Mouse (Mus musculus): Measurements from ENCODE around the gene Pcna. TPM values are rescaled to one million over a fixed set of nuclear protein-coding genes. Genes with fewer than 3 reads are reported as not detected.
"Not testable (repeated sequence)": the region's sequence is repeated elsewhere in the genome, so short reads cannot be mapped to it uniquely, and the experiment has no call there.

Pcna gene
- 10 to 100 TPM; 48.3 to 49.3 TPM for total RNA-seq (2021)
- long read RNA-seq, transcript Pcna-201 (6 exons, 1,518 nt), result major isoform, 27 of 29 reads
- long read RNA-seq, partial matches to known transcripts, result 1 of 29 reads
- long read RNA-seq, other reads (novel, unspliced or antisense), result 1 of 29 reads

GRCm38 (mm10) chr2:132252542-132253528 is at the start of gene Pcna:
Gene Pcna, minus strand, starts transcription at chr2:132253314.
- peak; percentile 96 to 97 for DNase-seq (ENCODE audit: low spot score in 2 of 2)

DNA sequence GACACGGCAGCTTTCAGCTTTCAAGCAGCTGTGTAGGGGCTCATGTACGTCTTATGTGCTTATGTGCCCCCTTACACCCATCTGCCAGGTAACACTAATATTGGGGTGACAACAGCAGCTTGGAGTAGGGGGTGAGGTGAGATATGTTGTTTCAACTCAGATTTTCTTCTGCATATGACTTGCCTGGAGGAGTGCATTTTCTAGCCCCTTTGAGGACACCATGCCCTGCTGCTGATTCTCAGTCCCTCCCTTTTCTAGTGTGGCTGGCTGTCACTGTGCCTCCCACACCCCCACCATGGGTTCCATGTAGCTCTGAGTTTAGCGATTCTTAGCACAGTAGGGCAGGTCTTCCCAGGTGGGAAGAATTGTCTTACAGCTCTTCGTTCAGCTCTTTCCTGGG is 48.3 kb upstream of the Pcna start:
- DNase-seq (ENCODE audit: low spot score in 2 of 2), result no peak

GRCm38 (mm10) chr2:132298250-132298649 is 45.1 kb upstream of the Pcna start:
- DNase-seq (ENCODE audit: low spot score in 2 of 2), result no peak

DNA sequence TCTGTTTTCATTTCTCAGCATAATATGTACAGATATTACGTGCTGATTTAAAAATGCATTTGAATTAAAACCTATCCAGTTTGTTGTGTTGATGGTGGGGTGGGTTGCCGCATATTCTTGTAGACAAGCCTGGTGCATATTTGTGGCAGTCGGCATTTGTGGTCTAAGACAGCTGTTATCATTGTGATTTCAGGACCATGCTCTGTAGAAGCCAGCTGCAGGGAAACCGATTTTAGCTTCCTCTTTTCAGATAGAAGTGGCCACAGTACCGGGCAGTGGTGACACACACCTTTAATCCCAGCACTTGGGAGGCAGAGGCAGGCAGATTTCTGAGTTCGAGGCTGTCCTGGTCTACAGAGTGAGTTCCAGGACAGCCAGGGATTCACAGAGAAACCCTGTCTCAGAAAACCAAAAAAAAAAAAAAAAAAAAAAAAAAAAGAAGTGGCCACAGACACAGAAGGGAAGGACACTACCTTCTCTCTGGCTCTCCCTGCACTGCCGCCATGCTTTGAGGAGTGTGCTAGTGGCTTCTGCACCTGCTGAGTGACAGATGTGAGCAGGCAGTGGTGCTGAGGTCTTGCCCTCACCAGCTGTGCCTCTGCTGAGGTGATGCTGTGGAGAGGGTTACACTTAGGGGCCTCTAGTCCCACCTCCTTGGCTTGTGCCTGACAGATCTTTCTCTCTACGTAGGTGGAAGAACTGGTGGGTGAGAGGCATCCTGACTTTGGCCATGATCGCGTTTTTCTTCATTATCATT is 40.8 kb upstream of the Pcna start:
- DNase-seq (ENCODE audit: low spot score in 2 of 2), result no peak

DNA sequence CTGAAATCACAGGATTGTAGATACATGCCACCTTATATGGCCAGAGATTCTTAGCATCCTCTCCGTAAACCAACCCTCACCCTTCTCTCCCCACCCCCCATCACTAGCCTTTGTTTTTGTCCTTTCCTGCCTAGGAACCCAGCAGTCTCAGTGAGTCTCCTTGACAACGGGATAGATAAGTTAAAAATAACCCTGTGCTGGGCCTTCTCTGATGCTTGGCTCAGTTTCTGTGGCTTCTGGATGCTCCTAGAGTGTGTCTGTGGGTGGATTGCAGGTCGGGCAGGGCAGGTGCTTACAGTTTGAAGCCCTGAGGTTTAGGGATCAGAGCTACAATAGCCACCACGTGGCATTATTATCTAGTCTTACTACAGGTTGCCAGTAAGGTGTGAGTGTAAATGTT is 39.0 kb upstream of the Pcna start:
- peak; percentile 31 to 79 for DNase-seq (ENCODE audit: low spot score in 2 of 2)

DNA sequence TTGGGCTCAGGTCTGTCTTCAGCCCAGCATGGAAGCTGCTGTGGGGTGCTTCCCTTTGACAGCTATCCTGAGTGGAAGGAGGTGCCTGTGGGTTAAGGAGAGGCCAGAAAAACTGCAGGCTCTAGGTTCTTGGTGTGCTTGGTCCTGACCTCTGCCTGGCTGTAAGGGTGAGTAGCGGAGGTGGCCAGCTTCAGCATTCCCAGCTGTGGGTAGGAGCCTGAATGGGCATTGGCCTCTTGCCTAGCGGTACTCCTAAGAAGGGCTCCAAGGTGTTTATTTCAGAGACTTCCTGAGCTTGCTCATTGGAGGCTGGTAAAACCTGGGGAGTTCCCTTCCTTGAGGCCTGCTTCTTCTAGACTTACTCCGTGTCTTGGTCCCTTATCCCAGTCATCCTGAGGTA is 38.2 kb upstream of the Pcna start:
- no peak for DNase-seq (ENCODE audit: low spot score in 2 of 2)

DNA sequence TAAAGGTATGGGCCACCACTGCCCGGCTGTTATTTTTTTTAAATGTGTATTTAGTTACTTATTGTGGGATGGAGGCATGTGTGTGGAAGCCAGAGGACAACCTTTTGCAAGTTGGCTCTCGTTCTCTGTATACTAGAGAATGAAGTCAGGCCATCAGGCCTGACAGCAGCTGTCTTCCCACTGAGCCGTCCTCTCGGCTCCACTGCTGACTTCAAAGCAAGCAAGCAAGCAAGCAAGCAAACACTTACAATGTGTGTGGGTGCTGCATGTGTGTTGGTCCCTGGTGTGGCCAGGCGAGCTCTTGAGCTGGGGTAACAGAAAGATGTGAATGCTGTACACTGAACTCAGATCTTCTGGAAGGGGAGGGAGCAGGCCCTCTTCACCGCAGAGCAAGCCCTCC is 37.7 kb upstream of the Pcna start:
- no peak for DNase-seq (ENCODE audit: low spot score in 2 of 2)

- not testable (repeated sequence) for DNase-seq (ENCODE audit: low spot score in 2 of 2)
These were observed 36.1 kb upstream of the Pcna start for GRCm38 (mm10) chr2:132289213-132289612.

DNA sequence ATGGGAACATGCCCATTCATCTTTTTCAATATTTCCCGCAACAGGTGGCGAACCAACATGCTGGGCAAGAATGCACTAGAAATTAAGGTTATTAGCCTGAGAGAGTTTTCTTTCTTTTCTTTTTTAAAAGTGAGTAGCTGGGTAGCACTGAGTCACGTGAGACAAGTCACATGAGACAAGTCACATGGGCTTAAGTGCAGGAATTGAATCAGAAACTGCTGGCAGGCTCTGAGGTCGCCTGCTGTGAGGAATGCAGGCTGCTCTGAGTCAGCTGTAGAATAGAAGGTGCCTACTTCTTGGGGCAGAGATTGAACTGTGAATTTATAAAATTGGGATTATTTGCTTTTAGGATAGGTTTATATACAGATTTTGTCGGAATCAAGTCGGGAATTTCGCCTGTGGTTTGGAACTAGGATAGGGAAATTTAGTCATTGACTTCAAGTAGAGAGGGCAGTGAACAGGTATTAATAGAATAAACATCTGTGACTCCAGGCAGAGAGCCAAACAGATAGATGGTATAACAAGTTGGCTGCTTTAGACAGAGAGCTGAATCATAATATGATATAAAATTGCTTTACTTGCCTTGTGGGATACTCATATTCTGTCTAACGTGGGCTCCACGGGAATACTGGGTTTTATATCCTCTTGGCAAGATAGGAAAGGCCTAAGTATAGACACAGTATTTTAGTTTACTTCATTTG is 33.4 kb upstream of the Pcna start:
- DNase-seq (ENCODE audit: low spot score in 2 of 2), result no peak

GRCm38 (mm10) chr2:132285722-132286121 is 32.6 kb upstream of the Pcna start:
- not testable (repeated sequence) for DNase-seq (ENCODE audit: low spot score in 2 of 2)

GRCm38 (mm10) chr2:132284492-132285139 is 31.5 kb upstream of the Pcna start:
- DNase-seq (ENCODE audit: low spot score in 2 of 2), result no peak

DNA sequence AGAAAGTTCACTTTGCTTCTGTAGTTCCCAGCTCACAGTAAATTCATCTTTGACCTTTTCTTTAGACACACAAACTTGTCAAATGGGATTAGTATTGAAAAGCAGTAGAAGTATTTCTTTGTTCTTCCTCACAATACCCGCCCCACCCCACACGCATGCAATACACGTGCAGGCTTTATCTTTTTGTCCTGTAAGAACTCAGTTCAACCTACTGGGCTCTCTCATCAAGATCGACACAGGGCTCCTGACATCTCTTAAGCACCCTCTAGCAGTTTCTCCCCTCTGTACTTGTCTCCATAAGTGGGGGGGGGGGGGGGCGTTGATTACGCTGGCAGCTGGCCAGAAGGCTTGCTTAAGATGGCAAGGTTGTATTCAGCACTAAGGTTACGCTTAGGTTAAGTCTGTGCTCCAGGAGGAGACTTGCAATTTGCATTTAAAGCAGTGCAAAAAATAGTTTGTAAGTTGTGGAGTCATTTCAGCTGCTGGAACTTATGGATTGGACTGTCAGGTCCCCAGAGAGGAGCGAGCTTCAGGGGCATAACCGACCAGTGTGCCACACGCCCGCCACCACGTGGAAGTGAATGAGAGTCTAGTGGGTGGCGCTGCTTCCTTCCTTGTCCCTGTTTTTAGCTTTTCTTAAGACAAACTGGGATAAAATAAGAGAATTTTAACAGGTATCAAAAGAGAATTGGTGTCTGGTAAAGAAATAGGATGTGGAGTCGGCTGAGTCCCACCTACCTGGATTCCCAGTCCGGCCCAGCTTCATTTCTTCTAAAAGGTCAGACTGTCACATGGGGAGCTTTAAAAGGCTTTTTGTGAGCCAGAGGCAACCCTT is 30.3 kb upstream of the Pcna start:
- no peak for DNase-seq (ENCODE audit: low spot score in 2 of 2)

DNA sequence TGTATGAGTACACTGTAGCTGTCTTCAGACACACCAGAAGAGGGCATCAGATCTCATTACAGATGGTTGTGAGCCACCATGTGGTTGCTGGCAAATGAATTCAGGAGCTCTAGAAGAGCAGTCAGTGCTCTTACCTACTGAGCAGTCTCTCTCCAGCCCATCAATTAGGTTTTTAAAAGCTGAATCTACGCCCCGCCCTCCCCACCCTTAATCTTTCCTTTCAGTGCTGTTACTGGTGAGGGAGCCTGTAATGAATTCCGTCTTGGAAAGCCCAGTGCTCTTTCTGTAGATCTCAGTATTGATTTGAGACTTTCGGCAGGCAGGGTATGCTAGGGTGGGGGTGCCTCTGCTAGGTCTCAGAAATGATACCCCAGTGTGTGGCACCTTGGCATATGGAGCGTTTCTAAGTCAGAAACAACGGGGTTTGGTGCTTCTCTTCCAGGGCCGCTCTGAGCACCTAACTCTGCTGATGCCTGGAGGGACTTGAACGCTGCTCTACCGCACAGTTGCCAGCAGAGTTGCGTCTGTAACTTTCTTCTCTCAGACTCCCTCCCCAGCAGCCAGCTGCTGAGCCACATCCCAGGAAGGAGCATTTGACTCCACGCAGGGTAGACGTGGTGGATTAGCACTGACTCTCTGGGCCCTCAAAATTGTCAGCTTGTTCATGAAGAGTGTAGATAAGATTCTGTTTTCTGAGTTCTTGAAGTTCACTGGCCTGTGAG is 29.5 kb upstream of the Pcna start:
- no peak for DNase-seq (ENCODE audit: low spot score in 2 of 2)

DNA sequence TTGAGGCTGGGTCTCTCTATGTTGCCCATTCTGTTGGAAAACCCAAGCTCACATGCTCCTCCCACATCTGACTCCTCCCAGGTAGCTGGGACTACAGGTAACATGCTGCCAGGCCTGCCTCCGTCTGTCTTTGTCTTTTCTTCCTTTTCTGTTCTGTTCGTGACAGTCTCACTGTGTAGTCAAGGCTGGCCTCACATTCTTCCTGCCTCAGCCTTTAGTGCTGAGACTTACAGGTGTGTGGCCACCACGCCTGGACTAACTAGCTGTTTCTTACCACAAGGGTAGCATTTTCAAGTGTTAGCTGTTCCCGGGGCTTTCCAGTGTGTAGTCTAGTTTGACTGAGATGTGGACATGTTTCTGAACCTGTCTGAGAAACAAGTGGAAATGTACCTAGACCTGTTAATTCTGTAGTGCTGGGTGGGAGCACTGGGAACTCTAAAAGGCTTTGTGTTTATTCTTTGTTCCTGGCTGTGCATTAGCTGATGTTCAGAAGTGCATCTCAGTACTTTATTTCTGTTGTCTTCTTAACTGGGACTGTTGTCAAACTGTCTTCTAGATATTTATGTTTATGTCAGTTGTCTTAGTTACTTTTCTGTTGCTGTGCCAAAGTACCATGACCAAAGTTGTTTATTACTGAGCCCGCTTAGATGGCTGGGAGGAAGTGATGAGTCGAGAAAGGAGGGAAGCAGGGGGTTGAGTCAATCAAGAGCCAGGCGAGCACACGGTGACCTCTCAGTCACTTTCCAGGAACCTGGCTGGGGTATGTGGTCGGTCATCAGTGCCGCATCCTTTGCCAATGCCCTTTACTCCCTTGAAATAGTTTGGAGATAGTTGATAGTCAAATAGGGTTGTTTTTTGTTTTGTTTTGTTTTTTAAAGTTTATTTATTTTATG is 28.7 kb upstream of the Pcna start:
- DNase-seq (ENCODE audit: low spot score in 2 of 2), result no peak

- DNase-seq (ENCODE audit: low spot score in 2 of 2), result no peak
These were observed 27.5 kb upstream of the Pcna start for GRCm38 (mm10) chr2:132280518-132281120.

GRCm38 (mm10) chr2:132279978-132280377 is 26.9 kb upstream of the Pcna start:
- no peak for DNase-seq (ENCODE audit: low spot score in 2 of 2)

DNA sequence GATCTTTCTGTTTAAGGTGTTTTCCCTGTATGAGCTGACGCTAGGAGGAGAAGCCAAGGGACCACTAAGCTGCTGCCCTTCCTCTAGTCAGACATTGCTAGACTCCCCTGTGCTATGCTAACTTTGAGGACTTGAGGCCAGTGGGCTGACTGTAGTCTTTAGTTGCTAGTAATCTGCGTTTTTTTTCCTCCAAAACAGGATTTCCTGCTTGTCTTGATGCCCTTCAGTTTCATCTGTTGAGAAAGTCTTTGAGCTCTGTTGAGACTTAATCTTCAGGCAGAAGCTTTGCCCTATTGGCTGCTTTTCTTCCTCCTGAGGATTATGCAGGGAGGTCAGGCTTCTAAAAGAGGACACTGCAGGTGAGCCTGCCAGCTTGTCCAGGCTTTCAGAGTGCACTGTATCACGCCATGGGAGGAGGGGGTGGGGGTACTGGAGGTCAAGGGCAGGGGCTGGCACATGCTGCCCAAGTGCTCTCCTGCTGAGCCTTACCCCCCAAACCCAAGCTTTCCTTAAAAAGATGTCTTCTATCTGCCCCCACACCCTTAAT is 26.3 kb upstream of the Pcna start:
- no peak for DNase-seq (ENCODE audit: low spot score in 2 of 2)

All from layer of hippocampus, adult 18-20 months (tissue).